Mouse (Mus musculus) embryonic facial prominence, embryonic 10.5 days (tissue): ENCODE results near the gene Ccdc57. TPM values are rescaled to one million over a fixed set of nuclear protein-coding genes. Genes with fewer than 3 reads are reported as not detected.

Source experiments
- polyA plus RNA-seq: library from polyadenylated mRNA; unstranded; fragments of >200 nt; fragmentation: Nextera tagmentation; extraction: Ambion mirVana; gene quantifications from 2 replicates; pipeline ENCODE4 v1.2.1, GENCODE M21; 2016

Ccdc57 gene
- polyA plus RNA-seq, 1 experiment from 2014 or later = 6.8 TPM

Other genes starting within 250 kb of the Ccdc57 start
- gene Cenpx, start 219.1 kb downstream of the Ccdc57 start, polyA plus RNA-seq = 119 and 124 TPM in 2 replicates
- gene Lrrc45, start 218.9 kb downstream of the Ccdc57 start, polyA plus RNA-seq = 56.8 and 58.9 TPM in 2 replicates
- 27.2 and 31.2 TPM in 2 replicates for gene Rac3, start 211.4 kb downstream of the Ccdc57 start, polyA plus RNA-seq
- gene Dcxr, start 205.6 kb downstream of the Ccdc57 start, polyA plus RNA-seq = 12.8 and 16.0 TPM in 2 replicates
- 2.6 and 2.9 TPM in 2 replicates for gene Cbr2, start 200.8 kb downstream of the Ccdc57 start, polyA plus RNA-seq
- gene Hmga1b, start 170.1 kb downstream of the Ccdc57 start, polyA plus RNA-seq = 10.5 and 11.6 TPM in 2 replicates
- 40.0 and 42.1 TPM in 2 replicates for gene Rfng, start 148.7 kb downstream of the Ccdc57 start, polyA plus RNA-seq
- 265 and 272 TPM in 2 replicates for gene Gps1, start 148.6 kb downstream of the Ccdc57 start, polyA plus RNA-seq
- 96.6 and 101 TPM in 2 replicates for gene Dus1l, start 136.5 kb downstream of the Ccdc57 start, polyA plus RNA-seq
- 121 and 132 TPM in 2 replicates for gene Fasn, start 108.3 kb downstream of the Ccdc57 start, polyA plus RNA-seq
- 131 and 182 TPM in 2 replicates for gene Slc16a3, start 15.6 kb upstream of the Ccdc57 start, polyA plus RNA-seq
- 129 and 133 TPM in 2 replicates for gene Csnk1d, start 58.5 kb upstream of the Ccdc57 start, polyA plus RNA-seq
- gene Cd7, start 106.5 kb upstream of the Ccdc57 start, polyA plus RNA-seq = not detected in 2 replicates
- gene Sectm1b, start 130.7 kb upstream of the Ccdc57 start, polyA plus RNA-seq = not detected in 2 replicates
- gene Sectm1a, start 148.3 kb upstream of the Ccdc57 start, polyA plus RNA-seq = not detected in 2 replicates
- not detected in 2 replicates for gene Tex19.2, start 185.8 kb upstream of the Ccdc57 start, polyA plus RNA-seq
- 0.11 TPM in 1 of 2 replicates, not detected in the other for gene Tex19.1, start 213.3 kb upstream of the Ccdc57 start, polyA plus RNA-seq
- gene Uts2r, start 227.4 kb upstream of the Ccdc57 start, polyA plus RNA-seq = 0.09 TPM in 1 of 2 replicates, not detected in the other